Mouse (Mus musculus) forebrain, embryonic 16.5 days (tissue): ENCODE measurements at regions not wholly inside any gene's neighbourhood (a gene's known extent, or its start where the extent isn't known, plus 50 kb on each side); places are given as distances from the start of the nearest gene placed in this dataset.

Source experiments
- ATAC-seq: fragments of 200-750 bp; cut with Nextera tagmentation; 2 replicates; pipeline ENCODE4 v1.8.0; 2017; ENCODE audit warnings: mild to moderate bottlenecking, moderate library complexity
- H3K27ac ChIP-seq: fragments of 300-500 bp; sonication (generic); 2 replicates; pipeline ENCODE4 v1.5.1; 2014; ENCODE audit warnings: low read length, control low read depth
- H3K27me3 ChIP-seq: fragments of 300-500 bp; sonication (generic); replicated peaks from 2 replicates; pipeline ENCODE4 v1.6.1; 2014; ENCODE audit warnings: low read length; ENCODE audit not compliant: control insufficient read depth, insufficient read depth
- H3K36me3 ChIP-seq: fragments of 300-500 bp; sonication (generic); 2 replicates; pipeline ENCODE4 v1.6.1; 2014; ENCODE audit not compliant: control insufficient read depth, insufficient read depth
- H3K4me1 ChIP-seq: fragments of 300-500 bp; sonication (generic); replicated peaks from 2 replicates; pipeline ENCODE4 v1.6.1; 2014; ENCODE audit warnings: low read length; ENCODE audit not compliant: control insufficient read depth, insufficient read depth
- H3K4me2 ChIP-seq: fragments of 300-500 bp; sonication (generic); 2 replicates; pipeline ENCODE4 v1.6.1; 2014; ENCODE audit warnings: mild to moderate bottlenecking, low read length, control low read depth
- H3K4me3 ChIP-seq: fragments of 300-500 bp; sonication (generic); replicated peaks from 2 replicates; pipeline ENCODE4 v1.5.1; 2014; ENCODE audit warnings: mild to moderate bottlenecking, low read length, control low read depth
- H3K9ac ChIP-seq: fragments of 300-500 bp; sonication (generic); replicated peaks from 2 replicates; pipeline ENCODE4 v1.6.1; 2014; ENCODE audit warnings: low read depth, low read length, control low read depth
- H3K9me3 ChIP-seq: fragments of 300-500 bp; sonication (generic); 2 replicates; pipeline ENCODE4 v1.6.1; 2016; ENCODE audit warnings: low read length; ENCODE audit not compliant: control insufficient read depth
- WGBS: fragments of 180-500 bp; shearing (Covaris S2); extraction: QIAGEN DNeasy Blood & Tissue Kit; methylation state at CpG from one replicate; pipeline ENCODE4 v1.1.7; 2014; 5-methylcytosine and 5-hydroxymethylcytosine counted together

GRCm38 (mm10) chr2:102250101-102250500 lies 63.9 kb upstream of the Ldlrad3 start:
- Histone ChIP-seq H3K4me1 (no peaks in the 10 kb centered on the region), H3K9ac (no peak overlapping the region), H3K36me3 (no peaks in the 10 kb centered on the region), H3K27me3 (no peaks in the 10 kb centered on the region), H3K27ac (no peak overlapping the region), H3K4me2 (no peak overlapping the region), H3K9me3 (no peaks in the 10 kb centered on the region), H3K4me3 (no peak overlapping the region)
- ATAC-seq: no peak
- 88% methylated on average over 3 of the region's 3 CpGs for WGBS

GRCm38 (mm10) chr2:102246484-102246883 lies 60.3 kb upstream of the Ldlrad3 start:
- Histone ChIP-seq H3K4me3 (no peak overlapping the region), H3K9ac (no peak overlapping the region), H3K27ac (no peak overlapping the region), H3K27me3 (no peaks in the 10 kb centered on the region), H3K36me3 (no peaks in the 10 kb centered on the region), H3K9me3 (no peaks in the 10 kb centered on the region), H3K4me1 (peaks cover 6% of the 10 kb centered on the region), H3K4me2 (no peak overlapping the region)
- no peak for ATAC-seq
- 53% methylated on average over 2 of the region's 2 CpGs for WGBS

- no peak overlapping the region for H3K27ac ChIP-seq
- H3K9me3 ChIP-seq: no peaks in the 10 kb centered on the region
- H3K4me2 ChIP-seq: no peak overlapping the region
- peaks cover 11% of the 10 kb centered on the region for H3K4me1 ChIP-seq
- no peak overlapping the region for H3K4me3 ChIP-seq
- H3K9ac ChIP-seq: no peak overlapping the region
- ATAC-seq: no peak
- H3K27me3 ChIP-seq: no peaks in the 10 kb centered on the region
- H3K36me3 ChIP-seq: no peaks in the 10 kb centered on the region
- 43% methylated on average over 2 of the region's 2 CpGs for WGBS
Observed at GRCm38 (mm10) chr2:102244491-102244890, 58.3 kb upstream of the Ldlrad3 start.

GRCm38 (mm10) chr2:102241626-102242025 lies 55.4 kb upstream of the Ldlrad3 start:
- no peak for ATAC-seq

GRCm38 (mm10) chr2:102239712-102240505 lies 53.7 kb upstream of the Ldlrad3 start:
- H3K4me1 ChIP-seq: peaks cover 11% of the 10 kb centered on the region
- no peaks in the 10 kb centered on the region for H3K9me3 ChIP-seq
- H3K36me3 ChIP-seq: no peaks in the 10 kb centered on the region
- ATAC-seq: peak; percentile 79
- H3K27me3 ChIP-seq: no peaks in the 10 kb centered on the region
- no peak overlapping the region for H3K4me3 ChIP-seq
- WGBS: 39% methylated on average over 6 of the region's 6 CpGs
- H3K9ac ChIP-seq: no peak overlapping the region
- H3K4me2 ChIP-seq: no peak overlapping the region
- H3K27ac ChIP-seq: no peak overlapping the region

More at GRCm38 (mm10) chr2:102241626-102242025, 55.4 kb upstream of the Ldlrad3 start:
- Histone ChIP-seq H3K27me3 (no peaks in the 10 kb centered on the region), H3K4me3 (no peak overlapping the region), H3K4me2 (no peak overlapping the region), H3K4me1 (peaks cover 11% of the 10 kb centered on the region), H3K27ac (no peak overlapping the region), H3K36me3 (no peaks in the 10 kb centered on the region), H3K9me3 (no peaks in the 10 kb centered on the region), H3K9ac (no peak overlapping the region)
- WGBS: 66% methylated on average over 7 of the region's 7 CpGs
